Mouse (Mus musculus) lung, embryonic 15.5 days (tissue): ENCODE results near the gene Tmem37. TPM values are rescaled to one million over a fixed set of nuclear protein-coding genes. Genes with fewer than 3 reads are reported as not detected.
"Not testable (repeated sequence)": the region's sequence is repeated elsewhere in the genome, so short reads cannot be mapped to it uniquely, and the experiment has no call there.

ENCODE experiments used
- ATAC-seq: fragments of 200-750 bp; cut with Nextera tagmentation; 2 replicates; pipeline ENCODE4 v1.8.0; 2017; ENCODE audit warnings: moderate number of reproducible peaks, borderline replicate concordance; ENCODE audit not compliant: low FRiP score, low TSS enrichment; ENCODE audit errors: extremely low read depth
- H3K27ac ChIP-seq: fragments of 300-500 bp; sonication (generic); 2 replicates; pipeline ENCODE4 v1.5.1; 2015; ENCODE audit warnings: moderate library complexity, mild to moderate bottlenecking, inconsistent platforms
- H3K27me3 ChIP-seq: fragments of 300-500 bp; sonication (generic); 2 replicates; pipeline ENCODE4 v1.6.1; 2015; ENCODE audit warnings: inconsistent platforms
- H3K36me3 ChIP-seq: fragments of 300-500 bp; sonication (generic); 2 replicates; pipeline ENCODE4 v1.6.1; 2015; ENCODE audit warnings: inconsistent platforms
- H3K4me1 ChIP-seq: fragments of 300-500 bp; sonication (generic); 2 replicates; pipeline ENCODE4 v1.6.1; 2015; ENCODE audit warnings: inconsistent platforms
- H3K4me2 ChIP-seq: fragments of 300-500 bp; sonication (generic); 2 replicates; pipeline ENCODE4 v1.6.1; 2015; ENCODE audit warnings: inconsistent platforms, mild to moderate bottlenecking, moderate library complexity
- H3K4me3 ChIP-seq: fragments of 300-500 bp; sonication (generic); 2 replicates; pipeline ENCODE4 v1.5.1; 2015; ENCODE audit warnings: mild to moderate bottlenecking, inconsistent platforms
- H3K9ac ChIP-seq: fragments of 300-500 bp; sonication (generic); 2 replicates; pipeline ENCODE4 v1.6.1; 2015; ENCODE audit warnings: inconsistent platforms
- H3K9me3 ChIP-seq: fragments of 300-500 bp; sonication (generic); 2 replicates; pipeline ENCODE4 v1.6.1; 2016; ENCODE audit warnings: inconsistent platforms
- WGBS: fragments of 180-500 bp; shearing (Covaris S2); methylation state at CpG from one replicate; pipeline ENCODE4 v1.1.7; 2015; 5-methylcytosine and 5-hydroxymethylcytosine counted together
- polyA plus RNA-seq: library from polyadenylated mRNA; unstranded; fragments of >200 nt; fragmentation: Nextera tagmentation; extraction: Ambion mirVana; gene quantifications from 2 replicates; pipeline ENCODE4 v1.2.1, GENCODE M21; 2015

Tmem37 gene
- polyA plus RNA-seq, 1 experiment from 2014 or later: 9.0 TPM

DNA sequence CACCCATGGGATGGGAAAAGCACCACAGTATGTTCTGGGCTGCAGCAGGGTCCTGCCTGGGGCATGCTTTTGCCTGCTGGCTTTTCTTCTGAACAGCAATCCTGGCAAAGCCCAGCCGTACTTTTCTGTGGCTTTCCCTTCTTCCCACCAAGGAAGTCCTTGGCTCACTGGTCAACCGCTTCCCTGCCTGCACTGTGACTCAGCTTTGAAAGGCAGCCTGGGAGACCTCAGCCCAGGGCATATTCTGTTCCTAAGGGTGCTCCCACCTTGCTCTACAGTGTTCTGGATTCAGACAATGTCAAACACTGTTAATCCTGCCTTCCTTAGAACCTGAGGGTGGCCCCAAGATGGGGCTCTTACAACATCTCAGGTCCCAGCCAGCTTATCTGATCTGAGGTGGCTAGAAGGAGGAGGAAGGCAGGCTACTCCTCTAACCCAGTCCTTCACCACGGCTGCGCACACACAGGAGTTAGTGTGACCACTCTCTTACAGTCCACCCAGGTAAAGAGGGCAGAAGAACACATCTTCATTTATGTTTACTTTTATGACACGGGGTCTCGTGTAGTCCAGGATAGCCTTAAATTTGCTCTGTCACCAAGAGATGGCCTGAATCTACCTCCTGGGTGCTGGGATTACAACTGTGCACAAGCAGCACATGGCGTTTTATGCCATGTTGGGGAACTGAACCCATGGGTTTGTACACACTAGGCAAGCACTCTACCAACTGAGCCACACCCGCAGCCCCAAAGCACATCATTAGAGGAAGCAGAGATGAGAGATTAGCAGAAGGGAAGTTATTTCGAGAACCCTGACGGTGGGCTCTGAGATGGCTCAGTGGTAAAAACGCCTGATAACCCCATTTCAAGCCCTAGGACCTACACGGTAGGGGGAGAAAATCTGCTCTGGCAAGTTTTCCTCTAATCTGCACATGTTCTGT is 38.6 kb upstream of the Tmem37 start:
- H3K4me3 ChIP-seq: no peak overlapping the region
- 84% methylated on average over 12 of the region's 12 CpGs for WGBS
- H3K27me3 ChIP-seq: no peaks in the 10 kb centered on the region
- H3K4me1 ChIP-seq: no peaks in the 10 kb centered on the region
- H3K27ac ChIP-seq: no peak overlapping the region
- peaks cover 35% of the 10 kb centered on the region for H3K36me3 ChIP-seq
- no peak for ATAC-seq
- no peak overlapping the region for H3K9ac ChIP-seq
- no peak overlapping the region for H3K4me2 ChIP-seq
- H3K9me3 ChIP-seq: no peaks in the 10 kb centered on the region

- 86% methylated on average over 8 of the region's 8 CpGs for WGBS
- H3K27ac ChIP-seq: no peak overlapping the region
- peaks cover 35% of the 10 kb centered on the region for H3K36me3 ChIP-seq
Observed at GRCm38 (mm10) chr1:120111766-120112165, 37.9 kb upstream of the Tmem37 start.

GRCm38 (mm10) chr1:120109741-120110432 is 36.0 kb upstream of the Tmem37 start:
- Histone ChIP-seq H3K9me3 (no peaks in the 10 kb centered on the region), H3K36me3 (peaks cover 19% of the 10 kb centered on the region), H3K4me2 (no peak overlapping the region), H3K27ac (no peak overlapping the region), H3K4me3 (no peak overlapping the region), H3K27me3 (no peaks in the 10 kb centered on the region), H3K9ac (no peak overlapping the region), H3K4me1 (peaks cover 5% of the 10 kb centered on the region)
- ATAC-seq: no peak
- 84% methylated on average over 19 of the region's 19 CpGs for WGBS

More at GRCm38 (mm10) chr1:120111766-120112165, 37.9 kb upstream of the Tmem37 start:
- no peak overlapping the region for H3K4me3 ChIP-seq
- H3K27me3 ChIP-seq: no peaks in the 10 kb centered on the region
- no peaks in the 10 kb centered on the region for H3K9me3 ChIP-seq
- no peaks in the 10 kb centered on the region for H3K4me1 ChIP-seq
- H3K9ac ChIP-seq: no peak overlapping the region
- ATAC-seq: no peak
- H3K4me2 ChIP-seq: no peak overlapping the region

DNA sequence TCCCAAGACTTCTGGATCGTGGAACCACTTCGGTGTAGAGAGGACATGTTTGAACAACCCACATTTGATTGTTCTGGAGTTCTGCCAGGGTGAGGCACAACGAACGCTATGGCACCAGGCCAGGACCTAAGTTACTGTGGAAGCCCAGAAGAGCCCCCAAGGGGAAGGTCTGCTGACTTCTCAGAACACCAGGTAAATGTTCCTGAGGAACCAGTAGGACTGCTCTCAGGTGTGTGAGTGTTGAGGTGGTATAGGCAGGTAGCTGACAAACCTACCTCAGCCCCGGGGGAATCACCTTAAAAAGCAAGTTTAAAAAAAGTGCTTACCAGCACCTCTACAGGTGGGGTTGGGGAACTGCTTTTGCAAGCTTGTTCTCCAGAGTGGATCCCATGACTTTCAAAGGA is 31.7 kb upstream of the Tmem37 start:
- no peak overlapping the region for H3K4me2 ChIP-seq
- H3K27me3 ChIP-seq: peaks cover 16% of the 10 kb centered on the region; the same call in 1 of the 2 replicates
- 29% methylated on average over 5 of the region's 5 CpGs for WGBS
- ATAC-seq: peak; percentile 82
- H3K9ac ChIP-seq: no peak overlapping the region
- H3K4me3 ChIP-seq: no peak overlapping the region
- H3K36me3 ChIP-seq: no peaks in the 10 kb centered on the region
- H3K9me3 ChIP-seq: no peaks in the 10 kb centered on the region
- peaks cover 5% of the 10 kb centered on the region for H3K4me1 ChIP-seq
- no peak overlapping the region for H3K27ac ChIP-seq

DNA sequence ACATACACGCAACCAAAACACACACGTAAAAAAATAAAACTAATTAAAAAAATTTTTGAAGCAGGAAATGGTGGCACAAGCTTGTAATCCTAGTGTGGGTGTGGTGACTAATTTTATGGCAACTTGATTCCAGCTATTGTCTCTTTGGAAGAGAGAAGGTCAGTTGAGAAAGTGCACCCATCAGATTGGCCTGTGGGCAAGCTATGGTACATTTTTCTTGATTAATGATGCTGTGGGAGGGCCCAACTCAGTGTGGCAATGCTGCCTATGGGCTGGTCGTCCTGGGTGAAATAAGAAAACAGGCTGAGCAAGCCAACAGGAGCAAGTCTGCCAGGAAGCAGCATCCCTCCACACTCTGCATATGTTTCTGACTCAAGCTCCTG is 27.3 kb upstream of the Tmem37 start:
- Histone ChIP-seq H3K9ac (no peak overlapping the region), H3K4me3 (no peak overlapping the region), H3K27me3 (peaks cover 16% of the 10 kb centered on the region; the same call in 1 of the 2 replicates), H3K4me1 (peaks cover 5% of the 10 kb centered on the region), H3K4me2 (no peak overlapping the region), H3K36me3 (no peaks in the 10 kb centered on the region), H3K9me3 (no peaks in the 10 kb centered on the region), H3K27ac (no peak overlapping the region)
- no peak for ATAC-seq
- 76% methylated on average over 3 of the region's 3 CpGs for WGBS

DNA sequence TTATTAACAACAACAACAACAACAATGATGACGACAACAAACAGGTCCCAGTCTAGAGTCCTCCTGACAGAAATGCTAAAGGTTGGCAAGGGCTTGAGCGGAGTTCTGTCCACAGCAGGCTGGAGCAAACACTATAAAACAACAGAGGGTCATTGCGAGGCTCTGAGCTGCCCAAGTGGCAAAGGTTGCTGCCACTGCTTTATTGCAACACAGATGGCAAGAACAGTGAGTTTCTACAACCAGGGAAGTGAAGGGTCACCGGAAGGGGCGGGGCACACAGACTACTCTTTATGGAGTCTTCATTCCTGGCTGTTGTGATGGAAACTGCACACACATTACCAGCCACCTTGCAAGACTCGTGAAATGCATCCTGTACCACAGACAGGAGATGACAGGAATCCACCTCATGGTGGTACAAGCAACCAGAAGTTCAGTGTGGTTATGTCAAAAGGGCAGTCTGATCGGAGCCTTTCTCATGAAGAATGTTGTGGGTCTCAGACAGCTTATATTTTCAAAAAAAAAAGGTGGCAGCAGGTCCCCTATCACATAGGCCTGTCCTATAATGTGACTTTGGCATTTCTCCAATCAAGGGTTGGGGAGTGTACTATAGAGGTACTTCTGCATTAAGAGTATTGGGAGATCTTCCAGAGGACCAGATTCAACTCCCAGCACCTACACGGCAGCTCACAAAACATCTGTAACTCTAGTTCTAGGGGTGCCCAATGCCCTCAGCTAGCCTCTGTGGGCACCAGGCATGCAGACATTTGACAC is 26.8 kb upstream of the Tmem37 start:
- H3K36me3 ChIP-seq: no peaks in the 10 kb centered on the region
- ATAC-seq: no peak
- peaks cover 5% of the 10 kb centered on the region for H3K4me1 ChIP-seq
- no peak overlapping the region for H3K4me2 ChIP-seq
- 76% methylated on average over 8 of the region's 8 CpGs for WGBS
- no peak overlapping the region for H3K9ac ChIP-seq
- no peak overlapping the region for H3K27ac ChIP-seq
- H3K27me3 ChIP-seq: peaks cover 16% of the 10 kb centered on the region; the same call in 1 of the 2 replicates
- no peaks in the 10 kb centered on the region for H3K9me3 ChIP-seq
- H3K4me3 ChIP-seq: no peak overlapping the region

GRCm38 (mm10) chr1:120099483-120099882 is 25.6 kb upstream of the Tmem37 start:
- Histone ChIP-seq H3K4me1 (no peaks in the 10 kb centered on the region), H3K27ac (no peak overlapping the region), H3K9ac (no peak overlapping the region), H3K4me2 (no peak overlapping the region), H3K4me3 (no peak overlapping the region), H3K9me3 (no peaks in the 10 kb centered on the region), H3K36me3 (no peaks in the 10 kb centered on the region), H3K27me3 (peaks cover 16% of the 10 kb centered on the region; the same call in 1 of the 2 replicates)
- ATAC-seq: no peak
- 48% methylated on average over 6 of the region's 6 CpGs for WGBS

DNA sequence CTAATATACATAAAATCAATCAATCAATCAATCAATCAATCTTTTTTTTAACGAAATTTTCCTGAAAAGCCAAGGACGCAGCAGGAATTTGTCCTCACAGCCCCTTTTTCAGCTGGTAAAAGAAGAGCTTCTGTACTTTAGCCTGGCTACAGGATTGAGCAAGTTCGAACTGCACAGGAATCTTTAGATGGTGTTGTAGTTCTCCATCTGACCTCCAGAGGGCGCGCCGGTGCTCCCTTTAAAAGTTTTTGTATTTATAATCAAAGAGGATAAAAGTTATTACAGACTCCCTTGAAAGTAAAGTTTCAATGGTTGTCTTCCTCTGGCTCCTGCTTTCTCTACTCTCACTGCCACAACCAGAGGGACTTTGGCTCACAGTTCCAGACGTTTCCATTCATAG is 24.5 kb upstream of the Tmem37 start:
- no peak for ATAC-seq
- no peaks in the 10 kb centered on the region for H3K4me1 ChIP-seq
- peaks cover 9% of the 10 kb centered on the region; the same call in 1 of the 2 replicates for H3K27me3 ChIP-seq
- WGBS: 13% methylated on average over 7 of the region's 7 CpGs
- no peak overlapping the region for H3K4me2 ChIP-seq
- no peak overlapping the region for H3K27ac ChIP-seq
- H3K9me3 ChIP-seq: no peaks in the 10 kb centered on the region
- H3K4me3 ChIP-seq: no peak overlapping the region
- H3K9ac ChIP-seq: no peak overlapping the region
- H3K36me3 ChIP-seq: no peaks in the 10 kb centered on the region

DNA sequence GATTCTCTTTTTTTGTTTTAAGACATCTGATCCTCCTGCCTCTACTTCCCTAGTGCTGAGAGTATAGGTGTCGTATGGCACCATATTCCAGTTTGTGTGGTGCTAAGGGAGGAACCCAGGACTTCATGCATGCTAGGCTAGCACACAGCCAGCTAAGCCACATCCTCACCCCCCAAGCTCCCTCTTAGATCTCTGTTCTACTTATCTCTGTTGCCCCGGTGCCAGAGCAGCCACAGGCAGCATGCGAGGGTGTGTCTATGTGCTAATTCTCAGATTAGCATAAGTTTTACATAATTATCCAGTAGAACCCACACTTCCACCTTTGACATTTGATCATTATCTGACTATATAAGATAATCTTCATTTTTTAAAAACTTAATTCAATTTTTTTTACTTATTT is 21.0 kb upstream of the Tmem37 start:
- no peak overlapping the region for H3K4me2 ChIP-seq
- H3K27ac ChIP-seq: no peak overlapping the region
- no peaks in the 10 kb centered on the region for H3K9me3 ChIP-seq
- no peak overlapping the region for H3K4me3 ChIP-seq
- no peaks in the 10 kb centered on the region for H3K4me1 ChIP-seq
- no peaks in the 10 kb centered on the region for H3K27me3 ChIP-seq
- no peaks in the 10 kb centered on the region for H3K36me3 ChIP-seq
- no peak for ATAC-seq
- H3K9ac ChIP-seq: no peak overlapping the region
- 59% methylated on average over 3 of the region's 3 CpGs for WGBS

GRCm38 (mm10) chr1:120093482-120094134 is 19.7 kb upstream of the Tmem37 start:
- H3K4me1 ChIP-seq, H3K4me2 ChIP-seq, H3K27me3 ChIP-seq, H3K9ac ChIP-seq, H3K4me3 ChIP-seq, H3K27ac ChIP-seq, H3K36me3 ChIP-seq, H3K9me3 ChIP-seq: not testable (repeated sequence)
- WGBS: 55% methylated on average over 12 of the region's 14 CpGs
- ATAC-seq: peak; percentile 45; the same call in 1 of the 2 replicates

- H3K36me3 ChIP-seq: no peaks in the 10 kb centered on the region
- no peak for ATAC-seq
- H3K4me3 ChIP-seq: no peak overlapping the region
- no peaks in the 10 kb centered on the region for H3K4me1 ChIP-seq
- H3K27ac ChIP-seq: no peak overlapping the region
- H3K9ac ChIP-seq: no peak overlapping the region
- H3K9me3 ChIP-seq: no peaks in the 10 kb centered on the region
- WGBS: 80% methylated on average over 8 of the region's 8 CpGs
- no peak overlapping the region for H3K4me2 ChIP-seq
- H3K27me3 ChIP-seq: no peaks in the 10 kb centered on the region
Observed at GRCm38 (mm10) chr1:120090880-120091570, 17.2 kb upstream of the Tmem37 start.
